Mouse (Mus musculus) lung, postnatal 25 days (tissue): Measurements from ENCODE around the gene Efcab10.

Experiments
- DNase-seq: peaks from one replicate; pipeline ENCODE4 v3.0.0; 2022; ENCODE audit warnings: low spot score

Gene Efcab10

GRCm38 (mm10) chr12:33427726-33428125 lies 33.1 kb downstream of the Efcab10 start:
- no peak for DNase-seq

GRCm38 (mm10) chr12:33429387-33430160 lies 34.9 kb downstream of the Efcab10 start, which contains the start of gene Twistnb:
Gene Twistnb, plus strand, starts transcription at chr12:33429635.
- DNase-seq: peak; percentile 97

- DNase-seq: peak; percentile 55
Measured at GRCm38 (mm10) chr12:33433812-33434211, 39.2 kb downstream of the Efcab10 start.

GRCm38 (mm10) chr12:33434758-33435157 lies 40.1 kb downstream of the Efcab10 start:
- no peak for DNase-seq
